Mouse (Mus musculus) cerebellum, adult 2 months (tissue): ENCODE measurements around the gene Ergic1.

Experiments
- CTCF ChIP-seq: fragments of 200-500 bp; IDR thresholded peaks from 2 replicates; pipeline ENCODE4 v1.5.1; 2011; ENCODE audit warnings: low read depth, mild to moderate bottlenecking, control low read depth, low read length, moderate library complexity, borderline replicate concordance; ENCODE audit not compliant: insufficient read depth
- POLR2A ChIP-seq: fragments of 200-500 bp; IDR thresholded peaks from 2 replicates; pipeline ENCODE4 v1.6.1; 2011; ENCODE audit warnings: low read length, control low read depth, borderline replicate concordance; ENCODE audit not compliant: insufficient read depth

- TF ChIP-seq CTCF, result no peak
- TF ChIP-seq POLR2A, result no peak
Observed at GRCm38 (mm10) chr17:26628479-26628878, 67.2 kb downstream of the Ergic1 start.
